Mouse (Mus musculus) midbrain, embryonic 14.5 days (tissue): Measurements from ENCODE around the gene Hist1h2ae. TPM values are rescaled to one million over a fixed set of nuclear protein-coding genes. Genes with fewer than 3 reads are reported as not detected.
"Not testable (repeated sequence)": the region's sequence is repeated elsewhere in the genome, so short reads cannot be mapped to it uniquely, and the experiment has no call there.

Experiments
- ATAC-seq: fragments of 200-750 bp; cut with Nextera tagmentation; 2 replicates; pipeline ENCODE4 v1.8.0; 2017; ENCODE audit warnings: moderate number of reproducible peaks, moderate library complexity; ENCODE audit not compliant: low FRiP score, low TSS enrichment
- DNase-seq: peaks from one replicate; pipeline ENCODE4 v3.0.0-alpha.2; 2015
- H3K27ac ChIP-seq: fragments of 300-500 bp; sonication (generic); replicated peaks from 2 replicates; pipeline ENCODE4 v1.5.1; 2014; ENCODE audit warnings: mild to moderate bottlenecking, low read depth, low read length, moderate library complexity
- H3K27me3 ChIP-seq: fragments of 300-500 bp; sonication (generic); 2 replicates; pipeline ENCODE4 v1.6.1; 2014; ENCODE audit warnings: low read length, control low read depth, mixed read lengths; ENCODE audit not compliant: control insufficient read depth, insufficient read depth
- H3K36me3 ChIP-seq: fragments of 300-500 bp; sonication (generic); 2 replicates; pipeline ENCODE4 v1.6.1; 2014; ENCODE audit warnings: low read length, control low read depth; ENCODE audit not compliant: control insufficient read depth, insufficient read depth
- H3K4me1 ChIP-seq: fragments of 300-500 bp; sonication (generic); 2 replicates; pipeline ENCODE4 v1.6.1; 2014; ENCODE audit warnings: mild to moderate bottlenecking, antibody characterized with exemption, low read length, control low read depth; ENCODE audit not compliant: control insufficient read depth, insufficient read depth
- H3K4me2 ChIP-seq: fragments of 300-500 bp; sonication (generic); 2 replicates; pipeline ENCODE4 v1.6.1; 2014; ENCODE audit warnings: mild to moderate bottlenecking, low read length, moderate library complexity
- H3K4me3 ChIP-seq: fragments of 300-500 bp; sonication (generic); replicated peaks from 2 replicates; pipeline ENCODE4 v1.5.1; 2014; ENCODE audit warnings: low read depth, low read length
- H3K9ac ChIP-seq: fragments of 300-500 bp; sonication (generic); replicated peaks from 2 replicates; pipeline ENCODE4 v1.6.1; 2014; ENCODE audit warnings: mild to moderate bottlenecking, low read length, moderate library complexity
- H3K9me3 ChIP-seq: fragments of 300-500 bp; sonication (generic); 2 replicates; pipeline ENCODE4 v1.6.1; 2016; ENCODE audit warnings: low read length, control low read depth, mixed read lengths; ENCODE audit not compliant: control insufficient read depth
- WGBS: fragments of 180-500 bp; shearing (Covaris S2); extraction: QIAGEN DNeasy Blood & Tissue Kit; methylation state at CpG from one replicate; pipeline ENCODE4 v1.1.7; 2014; 5-methylcytosine and 5-hydroxymethylcytosine counted together
- polyA plus RNA-seq: library from polyadenylated mRNA; unstranded; fragments of >200 nt; fragmentation: Nextera tagmentation; extraction: Ambion mirVana; gene quantifications from 2 replicates; pipeline ENCODE4 v1.2.1, GENCODE M21; 2014

Hist1h2ae gene
- polyA plus RNA-seq, 1 experiment from 2014 or later, result 34.0 TPM

DNA sequence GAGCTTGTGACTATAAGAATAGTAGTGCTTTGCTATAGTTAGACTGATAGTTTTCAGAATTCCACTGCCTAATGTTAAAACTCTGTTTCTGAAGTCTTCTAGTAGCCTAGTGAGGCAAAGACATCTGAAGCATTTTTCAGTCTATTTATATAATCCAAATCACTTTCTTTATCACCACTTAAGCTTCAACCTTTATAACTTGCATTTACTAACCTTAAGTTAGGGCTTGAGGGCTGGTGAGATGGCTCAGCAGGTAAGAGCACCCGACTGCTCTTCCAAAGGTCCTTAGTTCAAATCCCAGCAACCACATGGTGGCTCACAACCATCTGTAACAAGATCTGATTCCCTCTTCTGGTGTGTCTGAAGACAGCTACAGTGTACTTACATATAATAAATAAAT, 31.2 kb downstream of the Hist1h2ae start:
- ATAC-seq, H3K4me1 ChIP-seq: not testable (repeated sequence)
- WGBS, result 79% methylated on average over 1 of the region's 1 CpGs

DNA sequence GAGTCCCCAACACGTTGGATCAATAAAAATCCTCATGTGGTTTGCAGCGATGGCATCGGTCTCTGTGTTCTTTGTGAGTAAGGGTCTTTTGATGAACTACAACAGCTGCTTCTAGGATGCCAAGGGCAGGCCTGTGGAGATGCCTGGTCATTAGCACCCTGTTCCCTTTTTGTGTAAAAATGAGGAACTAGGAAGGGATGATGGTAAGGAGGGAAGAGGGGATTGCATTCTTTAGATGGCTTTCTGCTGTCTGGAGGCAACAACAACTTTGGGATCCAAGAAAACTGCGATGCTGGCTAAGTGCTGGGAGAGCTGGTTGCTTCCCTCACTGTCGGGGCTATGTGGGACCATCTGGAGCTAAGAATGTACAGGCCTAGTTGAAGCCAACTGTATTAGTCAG, 32.8 kb downstream of the Hist1h2ae start:
- WGBS, result 80% methylated on average over 5 of the region's 5 CpGs
- no peak for DNase-seq
- Histone ChIP-seq H3K27ac (no peak overlapping the region), H3K9ac (no peak overlapping the region), H3K27me3 (no peaks in the 10 kb centered on the region), H3K9me3 (no peaks in the 10 kb centered on the region), H3K36me3 (no peaks in the 10 kb centered on the region), H3K4me3 (no peak overlapping the region), H3K4me1 (peaks cover 18% of the 10 kb centered on the region), H3K4me2 (no peak overlapping the region)
- ATAC-seq, result no peak

More for the DNA sequence above, 31.2 kb downstream of the Hist1h2ae start:
- H3K4me2 ChIP-seq, H3K9ac ChIP-seq, H3K4me3 ChIP-seq, H3K27me3 ChIP-seq, H3K9me3 ChIP-seq, H3K27ac ChIP-seq, DNase-seq, H3K36me3 ChIP-seq: not testable (repeated sequence)

DNA sequence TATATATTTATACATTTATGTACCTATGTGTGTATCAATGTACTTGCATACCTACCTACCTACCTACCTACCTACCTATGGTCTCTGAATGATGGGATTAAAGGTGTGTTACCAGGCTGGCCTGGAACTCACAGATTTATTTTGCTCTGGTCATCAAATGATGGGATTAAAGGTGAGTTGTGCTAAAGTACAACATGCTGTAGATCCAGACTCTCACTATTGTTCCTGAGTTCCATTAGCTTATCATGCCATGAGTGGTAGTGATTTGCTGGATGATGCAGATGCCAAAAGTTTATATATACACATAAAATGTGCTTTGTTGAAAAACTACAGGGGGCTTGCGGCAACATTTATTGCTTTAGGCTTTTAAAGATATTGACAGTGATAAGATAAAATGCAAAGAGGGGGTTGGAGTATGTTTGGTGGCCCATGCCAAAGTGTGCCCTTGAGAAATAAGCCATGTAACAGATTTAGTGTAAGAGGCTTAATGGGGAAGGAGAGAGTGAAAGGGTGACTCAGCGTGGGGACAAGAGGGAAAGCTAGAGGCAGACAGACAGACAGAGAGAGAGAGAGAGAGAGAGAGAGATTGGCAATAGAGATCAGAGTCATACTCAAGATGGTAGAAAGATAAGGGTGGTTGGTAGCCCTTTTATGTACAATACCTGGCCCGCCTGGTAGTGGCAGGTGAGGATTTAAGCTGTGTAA, 33.9 kb downstream of the Hist1h2ae start:
- Histone ChIP-seq H3K27me3 (no peaks in the 10 kb centered on the region), H3K36me3 (no peaks in the 10 kb centered on the region), H3K4me1 (peaks cover 29% of the 10 kb centered on the region), H3K9me3 (no peaks in the 10 kb centered on the region), H3K9ac (no peak overlapping the region), H3K4me3 (no peak overlapping the region), H3K27ac (no peak overlapping the region), H3K4me2 (peak overlapping the region; percentile 79)
- DNase-seq (no peak), ATAC-seq (no peak)
- 77% methylated on average over 3 of the region's 3 CpGs for WGBS

DNA sequence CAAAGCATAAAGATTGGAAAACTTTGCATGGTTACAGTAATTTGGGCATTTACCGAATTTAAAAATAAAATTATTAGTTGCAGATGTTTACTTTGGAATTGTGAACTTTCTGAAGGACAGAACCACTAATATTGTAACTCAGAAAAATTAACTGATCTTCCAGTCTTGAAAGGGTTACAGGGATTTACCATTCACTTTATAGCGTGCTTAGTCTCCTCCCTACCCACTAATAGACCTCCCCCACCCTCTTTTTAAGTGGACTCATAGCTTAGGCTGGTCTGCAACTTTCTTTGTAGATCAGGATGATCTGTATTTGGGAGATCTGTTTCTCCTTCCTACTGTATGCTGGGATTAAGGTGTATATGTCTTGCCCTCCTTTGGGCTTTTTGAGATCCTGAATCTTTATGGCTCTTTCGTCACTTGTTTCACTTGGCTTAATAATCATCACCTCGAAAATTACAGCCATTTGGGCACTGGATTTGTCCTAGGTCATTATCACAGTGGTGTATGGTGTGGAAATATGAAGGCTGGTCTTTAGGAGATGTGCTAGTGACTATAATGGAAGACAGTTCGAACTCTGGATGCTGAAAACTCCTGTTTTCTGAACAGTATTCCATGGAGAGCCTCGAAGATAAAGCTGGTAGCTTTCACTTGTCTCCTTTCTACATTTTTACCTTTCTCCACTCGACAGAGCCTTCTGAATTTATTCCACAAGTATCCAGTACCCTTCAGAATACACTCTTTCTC, 34.8 kb downstream of the Hist1h2ae start:
- H3K27me3 ChIP-seq, result no peaks in the 10 kb centered on the region
- H3K9me3 ChIP-seq, result no peaks in the 10 kb centered on the region
- peaks cover 33% of the 10 kb centered on the region for H3K4me1 ChIP-seq
- ATAC-seq (no peak), DNase-seq (no peak)
- no peaks in the 10 kb centered on the region for H3K36me3 ChIP-seq
- H3K27ac ChIP-seq, result no peak overlapping the region
- H3K4me2 ChIP-seq, result peak overlapping the region; percentile 79
- 18% methylated on average over 7 of the region's 7 CpGs for WGBS
- H3K4me3 ChIP-seq, result peak overlapping the region; percentile 45
- no peak overlapping the region for H3K9ac ChIP-seq

DNA sequence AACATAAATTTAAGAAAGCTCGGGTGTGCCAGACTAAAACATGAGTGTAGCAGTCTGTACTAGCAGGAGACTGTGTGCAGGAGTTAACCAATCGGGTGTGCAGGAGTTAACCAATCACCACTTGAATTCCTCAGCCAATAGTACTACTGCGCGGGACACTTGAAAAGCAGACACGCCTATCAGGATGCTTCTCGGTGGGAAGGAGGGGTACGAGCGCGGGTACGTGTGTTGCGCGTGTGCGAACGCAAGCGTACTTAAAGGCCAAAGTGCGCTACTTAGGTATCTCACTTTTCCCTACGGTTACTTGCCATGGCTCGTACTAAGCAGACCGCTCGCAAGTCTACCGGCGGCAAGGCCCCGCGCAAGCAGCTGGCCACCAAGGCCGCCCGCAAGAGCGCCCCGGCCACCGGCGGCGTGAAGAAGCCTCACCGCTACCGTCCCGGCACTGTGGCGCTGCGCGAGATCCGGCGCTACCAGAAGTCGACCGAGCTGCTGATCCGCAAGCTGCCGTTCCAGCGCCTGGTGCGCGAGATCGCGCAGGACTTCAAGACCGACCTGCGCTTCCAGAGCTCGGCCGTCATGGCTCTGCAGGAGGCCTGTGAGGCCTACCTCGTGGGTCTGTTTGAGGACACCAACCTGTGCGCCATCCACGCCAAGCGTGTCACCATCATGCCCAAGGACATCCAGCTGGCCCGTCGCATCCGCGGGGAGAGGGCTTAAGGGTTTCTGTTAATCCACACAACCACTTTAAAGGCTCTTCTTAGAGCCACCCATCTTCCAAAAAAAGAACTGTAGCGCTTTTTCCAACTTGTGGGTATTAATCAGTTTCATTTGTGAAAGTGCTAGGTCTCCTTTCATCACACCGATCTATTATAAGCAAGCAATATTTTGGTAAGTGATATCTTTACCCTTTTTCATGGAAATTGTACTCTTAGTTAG, 35.6 kb downstream of the Hist1h2ae start, which contains the start of gene Hist1h3g:
Gene Hist1h3g (plus strand): TSS at position 286 of the 939 bp plus-strand sequence.
- Histone ChIP-seq H3K4me2 (peak within 1 kb of the TSS; percentile 79), H3K4me1 (peaks cover 33% of the 10 kb centered on the region), H3K4me3 (peak within 1 kb of the TSS; percentile 45), H3K27ac (peak within 1 kb of the TSS; percentile 6; the same call in 1 of the 2 replicates), H3K9ac (peak within 1 kb of the TSS; percentile 24; the same call in 1 of the 2 replicates)
- H3K36me3 ChIP-seq, H3K27me3 ChIP-seq, H3K9me3 ChIP-seq: not testable (repeated sequence)
- ATAC-seq (peak; percentile 90), DNase-seq (peak; percentile 95)
- WGBS, result under 1% methylated on average over 48 of the region's 62 CpGs

DNA sequence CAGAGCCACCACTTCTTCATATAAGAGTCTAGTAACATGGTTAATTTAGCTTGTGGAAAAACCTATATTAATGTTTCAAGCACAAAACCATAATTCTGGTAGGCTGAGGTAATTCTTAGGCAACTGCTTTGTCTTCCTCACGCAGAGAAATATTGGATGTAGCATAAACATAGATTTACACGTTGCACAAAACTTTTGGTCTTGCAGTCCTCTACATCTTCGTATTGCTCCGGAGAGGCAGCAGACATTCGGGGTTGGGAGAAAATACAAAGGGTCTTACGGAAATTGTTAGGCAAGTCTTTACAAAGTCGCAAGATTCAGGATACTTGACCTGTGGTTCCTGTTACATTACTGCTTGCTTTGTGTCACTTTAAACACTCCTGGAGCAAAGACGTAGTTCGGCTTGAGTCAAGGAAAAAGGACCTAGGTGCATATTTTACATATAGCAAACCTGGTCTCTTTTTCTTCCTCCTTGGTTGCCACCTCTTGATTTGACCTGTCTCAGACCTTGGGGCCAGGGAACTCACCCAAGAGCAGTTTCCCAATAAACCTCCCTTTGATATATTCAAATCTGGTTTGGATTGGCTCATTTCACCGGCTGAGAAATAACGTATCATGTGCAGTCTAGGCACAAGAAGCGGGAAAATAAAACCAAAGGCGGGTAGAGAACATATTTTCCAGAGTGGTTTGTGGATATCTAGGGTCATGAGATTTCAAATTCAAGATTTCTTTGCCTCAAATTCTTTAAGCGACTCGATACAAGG, 36.5 kb downstream of the Hist1h2ae start:
- Histone ChIP-seq H3K4me1 (peaks cover 37% of the 10 kb centered on the region), H3K36me3 (no peaks in the 10 kb centered on the region), H3K9ac (peak overlapping the region; percentile 24; the same call in 1 of the 2 replicates), H3K9me3 (no peaks in the 10 kb centered on the region), H3K4me3 (peak overlapping the region; percentile 45), H3K27ac (peak overlapping the region; percentile 6; the same call in 1 of the 2 replicates), H3K4me2 (peak overlapping the region; percentile 79), H3K27me3 (no peaks in the 10 kb centered on the region)
- ATAC-seq, result no peak
- WGBS, result under 1% methylated on average over 15 of the region's 15 CpGs
- no peak for DNase-seq

DNA sequence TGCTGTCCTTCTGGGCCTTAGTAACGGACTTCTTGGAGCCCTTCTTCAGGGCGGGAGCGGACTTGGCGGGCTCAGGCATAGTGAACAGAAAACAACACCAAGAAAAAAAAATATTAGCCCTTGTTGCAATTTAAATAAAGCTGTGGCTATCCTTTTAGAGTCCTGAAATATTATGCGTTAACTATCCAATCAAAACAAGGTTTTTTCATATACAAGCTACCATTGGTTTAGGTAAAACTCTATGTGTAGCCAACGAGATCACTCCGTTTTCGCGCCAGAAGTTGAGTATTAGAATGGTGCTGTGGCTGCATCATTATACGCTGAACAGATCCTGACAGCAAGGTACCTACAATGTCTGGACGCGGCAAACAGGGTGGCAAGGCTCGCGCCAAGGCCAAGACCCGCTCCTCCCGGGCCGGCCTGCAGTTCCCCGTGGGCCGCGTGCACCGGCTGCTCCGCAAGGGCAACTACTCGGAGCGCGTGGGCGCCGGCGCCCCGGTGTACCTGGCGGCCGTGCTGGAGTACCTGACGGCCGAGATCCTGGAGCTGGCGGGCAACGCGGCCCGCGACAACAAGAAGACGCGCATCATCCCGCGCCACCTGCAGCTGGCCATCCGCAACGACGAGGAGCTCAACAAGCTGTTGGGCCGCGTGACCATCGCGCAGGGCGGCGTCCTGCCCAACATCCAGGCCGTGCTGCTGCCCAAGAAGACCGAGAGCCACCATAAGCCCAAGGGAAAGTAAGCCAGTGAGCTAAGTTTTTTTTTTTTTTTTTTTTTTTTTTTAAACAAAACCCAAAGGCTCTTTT, 37.3 kb downstream of the Hist1h2ae start, which contains the start of gene Hist1h2af:
Gene Hist1h2af (plus strand): TSS at position 347 of the 808 bp plus-strand sequence.
- not testable (repeated sequence) for H3K9me3 ChIP-seq, H3K36me3 ChIP-seq, H3K27me3 ChIP-seq
- peak within 1 kb of the TSS; percentile 79 for H3K4me2 ChIP-seq
- under 1% methylated on average over 26 of the region's 53 CpGs for WGBS
- peak within 1 kb of the TSS; percentile 37; the same call in 1 of the 2 replicates for H3K9ac ChIP-seq
- peak within 1 kb of the TSS; percentile 63 for H3K4me3 ChIP-seq
- peak within 1 kb of the TSS; percentile 78 for H3K27ac ChIP-seq
- DNase-seq, result peak; percentile 93
- H3K4me1 ChIP-seq, result peaks cover 38% of the 10 kb centered on the region
- peak; percentile 28; the same call in 1 of the 2 replicates for ATAC-seq
